Mouse (Mus musculus) left cerebral cortex, postnatal 4 days (tissue): ENCODE data around the gene Col20a1. TPM values are rescaled to one million over a fixed set of nuclear protein-coding genes. Genes with fewer than 3 reads are reported as not detected.

Source experiments
- DNase-seq: peaks from one replicate; pipeline ENCODE4 v3.0.0-alpha.2; 2022
- intact Hi-C: fragments of 180-260 bp; cut with DNase I; formaldehyde crosslinking; loops from one replicate; pipeline ENCODE4 v1.15.1; 2025
- total RNA-seq, 2 experiments: library from RNA; stranded (reverse); gene quantifications; 2 replicates each; pipeline ENCODE4 v1.2.3; 2021

The Col20a1 gene
- total RNA-seq, 2 experiments from 2014 or later: 0.50 to 0.87 TPM

DNA sequence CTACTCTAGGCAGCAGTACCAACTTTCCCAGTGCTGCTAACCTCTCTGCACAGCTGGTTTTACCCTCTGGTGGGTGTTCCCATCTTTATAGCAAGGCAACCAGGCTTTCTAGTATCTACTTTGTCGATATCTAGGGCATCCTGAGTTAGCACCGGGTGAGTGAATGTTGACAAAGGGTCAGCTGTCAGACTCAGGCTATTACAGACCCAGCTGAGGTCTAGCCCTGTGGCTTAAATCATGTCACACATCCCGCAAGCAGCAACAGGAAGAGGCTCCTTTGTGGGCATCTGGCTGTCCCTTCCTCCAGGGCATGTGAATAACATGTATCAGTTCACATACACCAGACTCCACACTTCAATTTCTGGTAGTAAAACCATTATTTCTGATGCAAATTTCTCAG, 71.9 kb downstream of the Col20a1 start:
- no peak for DNase-seq
- intact Hi-C loops: no loop called here

- intact Hi-C loops: loop anchor here (5.0 to 10.0 kb wide), 2 partner anchors 63 to 135 kb away; partner anchors contain the start of genes Birc7 and Ythdf1
- DNase-seq: peak; percentile 88
Observed at GRCm38 (mm10) chr2:181060127-181060526, 73.8 kb downstream of the Col20a1 start.

GRCm38 (mm10) chr2:181065827-181066226, 79.5 kb downstream of the Col20a1 start:
- intact Hi-C loops: loop anchor here (10.0 kb wide), 1 partner anchor 141 kb away; the partner anchor contains the start of genes Birc7 and Ythdf1
- DNase-seq: no peak

Other genes starting within 250 kb of the Col20a1 start
- not detected for gene Bhlhe23, start 209.6 kb upstream of the Col20a1 start, total RNA-seq
- 10 to 100 TPM; 54.8 to 66.4 TPM for gene Ythdf1, start 65.6 kb upstream of the Col20a1 start, total RNA-seq
- not detected for gene Birc7, start 57.5 kb upstream of the Col20a1 start, total RNA-seq
- gene Nkain4, start 31.8 kb upstream of the Col20a1 start, total RNA-seq: 10 to 100 TPM; 31.0 to 33.5 TPM
- gene Arfgap1, start 19.3 kb upstream of the Col20a1 start, total RNA-seq: 100 to 1,000 TPM; 103 to 119 TPM
- gene Chrna4, start 57.0 kb downstream of the Col20a1 start, total RNA-seq: 10 to 100 TPM; 26.8 to 33.5 TPM
- 100 to 1,000 TPM; 191 to 195 TPM for gene Kcnq2, start 148.8 kb downstream of the Col20a1 start, total RNA-seq
- 100 to 1,000 TPM; 399 to 423 TPM for gene Eef1a2, start 170.5 kb downstream of the Col20a1 start, total RNA-seq
- 100 to 1,000 TPM; 132 to 140 TPM for gene Ppdpf, start 200.7 kb downstream of the Col20a1 start, total RNA-seq
- not detected for gene Ptk6, start 216.3 kb downstream of the Col20a1 start, total RNA-seq
- under 1 TPM in 1 of 2 experiments, not detected in 1; 0.18 TPM for gene Srms, start 226.7 kb downstream of the Col20a1 start, total RNA-seq
- not detected for gene Fndc11, start 233.5 kb downstream of the Col20a1 start, total RNA-seq